Mouse (Mus musculus) erythroblast, adult 5-6 weeks (primary cell): ENCODE measurements around the gene 1700092M07Rik. TPM values are rescaled to one million over a fixed set of nuclear protein-coding genes. Genes with fewer than 3 reads are reported as not detected.
"Not testable (repeated sequence)": the region's sequence is repeated elsewhere in the genome, so short reads cannot be mapped to it uniquely, and the experiment has no call there.

Experiments used
- ATAC-seq: replicated peaks from 2 replicates; pipeline ENCODE4 v1.8.0; 2016; ENCODE audit warnings: moderate number of reproducible peaks, mild to moderate bottlenecking, moderate TSS enrichment, inconsistent platforms; ENCODE audit not compliant: poor library complexity, low FRiP score, severe bottlenecking
- total RNA-seq, 2 experiments: library from RNA; stranded (forward) in 1 of 2; stranded (reverse) in 1 of 2; fragments of 150-400 nt in 1 of 2; fragments of 200-764, 138-1000 nt in 1 of 2; gene quantifications; 2 replicates each; pipeline versions ENCODE4 v1.2.3 to v1.2.4; 2015 to 2017; ENCODE audit warnings: low replicate concordance in 2 of 2

The 1700092M07Rik gene
- total RNA-seq, 2 experiments from 2014 or later = not detected

DNA sequence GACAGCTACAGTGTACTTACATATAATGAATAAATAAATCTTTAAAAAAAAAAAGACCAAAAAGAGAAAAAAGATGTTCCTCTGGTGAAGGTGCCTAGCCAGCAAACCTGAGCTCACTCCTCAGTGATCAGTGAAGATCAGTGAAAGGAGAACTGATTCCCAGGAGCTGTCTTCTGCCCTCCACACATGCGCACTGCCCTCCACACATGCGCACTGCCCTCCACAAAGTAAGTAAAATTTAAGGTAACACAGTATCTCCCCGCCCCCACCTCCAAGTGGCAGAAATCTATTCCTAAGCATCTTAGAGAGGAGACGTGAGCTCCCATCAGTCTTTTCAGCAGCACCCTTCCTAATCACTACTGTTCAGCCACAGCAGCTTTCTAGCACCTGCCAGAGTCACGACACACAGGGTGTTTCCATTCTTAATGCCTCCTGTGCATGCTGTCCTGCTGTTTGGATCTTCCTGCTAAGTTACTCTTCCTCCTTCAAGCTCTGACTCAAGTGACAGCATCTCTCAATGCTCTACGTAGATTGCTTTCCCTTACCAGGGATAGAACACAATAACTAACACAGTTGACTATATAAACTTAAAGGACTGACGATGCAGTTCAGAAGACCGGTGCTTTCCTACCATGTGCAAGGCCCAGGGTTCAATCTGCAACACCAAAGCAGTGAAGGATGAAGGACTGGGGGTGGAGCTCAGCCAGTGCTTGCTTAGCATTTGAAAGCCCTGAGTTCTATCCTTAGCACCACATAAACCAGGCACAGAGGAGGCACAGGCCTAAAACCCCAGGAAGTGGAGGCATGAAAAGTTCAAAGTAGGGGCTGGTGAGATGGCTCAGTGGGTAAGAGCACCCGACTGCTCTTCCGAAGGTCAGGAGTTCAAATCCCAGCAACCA, 24.4 kb upstream of the 1700092M07Rik start:
- ATAC-seq = peak; percentile 32

GRCm38 (mm10) chr19:8716767-8717475, 23.6 kb upstream of the 1700092M07Rik start:
- no peak for ATAC-seq

- ATAC-seq = peak; percentile 39
Measured at GRCm38 (mm10) chr19:8718357-8718756, 22.2 kb upstream of the 1700092M07Rik start.

DNA sequence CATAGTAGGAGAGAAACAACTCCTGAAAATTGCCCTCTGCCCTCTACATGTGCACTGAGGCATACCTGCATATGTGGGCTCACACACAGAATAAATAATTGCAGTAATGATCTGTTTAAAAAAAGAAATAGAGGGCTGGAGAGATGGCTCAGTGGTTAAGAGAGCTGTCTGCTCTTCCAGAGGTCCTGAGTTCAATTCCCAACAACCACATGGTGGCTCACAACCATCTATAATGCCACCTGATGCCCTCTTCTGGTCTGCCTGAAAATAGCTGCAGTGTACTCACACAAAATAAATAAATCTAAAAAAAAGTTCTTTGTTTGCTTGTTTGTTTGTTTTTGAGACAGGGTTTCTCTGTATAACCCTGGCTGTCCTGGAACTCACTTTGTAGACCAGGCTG, 21.5 kb upstream of the 1700092M07Rik start:
- ATAC-seq = not testable (repeated sequence)

- ATAC-seq = no peak
Measured at GRCm38 (mm10) chr19:8721378-8721777, 19.1 kb upstream of the 1700092M07Rik start.

GRCm38 (mm10) chr19:8722021-8722420, 18.5 kb upstream of the 1700092M07Rik start:
- no peak for ATAC-seq

GRCm38 (mm10) chr19:8722559-8722906, 18.0 kb upstream of the 1700092M07Rik start:
- peak; percentile 29 for ATAC-seq

GRCm38 (mm10) chr19:8722907-8723573, 17.5 kb upstream of the 1700092M07Rik start, which contains the start of gene Slc3a2:
TSS of gene Slc3a2 (minus strand) at chr19:8723369.
- ATAC-seq = peak; percentile 90

DNA sequence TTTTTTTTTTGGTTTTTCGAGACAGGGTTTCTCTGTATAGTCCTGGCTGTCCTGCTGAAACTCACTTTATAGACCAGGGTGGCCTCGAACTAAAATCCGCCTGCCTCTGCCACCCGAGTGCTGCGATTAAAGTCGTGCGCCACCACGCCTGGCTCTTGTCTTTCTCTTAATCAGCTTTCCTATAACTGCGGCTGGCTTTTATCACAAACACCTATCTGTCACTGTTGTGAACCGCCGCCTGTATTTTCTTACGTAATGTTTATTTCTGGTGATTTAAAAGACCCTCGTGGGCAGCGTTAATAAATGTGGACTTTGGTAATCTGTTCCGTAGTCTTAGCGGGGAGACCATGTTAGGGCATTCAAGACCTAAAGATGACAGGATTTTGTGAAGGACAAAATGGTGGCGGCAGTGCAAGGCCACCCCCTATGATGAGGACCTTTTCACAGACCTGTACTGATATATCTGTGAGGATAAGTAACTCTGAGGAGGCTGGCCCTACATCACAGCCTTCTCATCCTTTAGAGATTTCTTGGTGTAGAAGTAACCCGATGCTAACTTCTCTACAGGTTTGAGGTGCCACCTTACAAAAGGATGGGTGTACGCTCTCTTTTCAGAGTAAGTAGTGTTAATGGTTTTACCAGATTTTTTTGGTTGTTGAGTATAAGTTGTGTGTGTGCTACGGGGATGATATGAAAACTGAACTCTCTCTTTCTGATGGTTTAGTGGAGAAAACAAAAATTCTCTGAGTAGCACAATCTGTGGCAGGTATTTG, 16.8 kb upstream of the 1700092M07Rik start:
- 0 out of 2 replicates have a peak, but pooled peaks have one; percentile 30 for ATAC-seq

DNA sequence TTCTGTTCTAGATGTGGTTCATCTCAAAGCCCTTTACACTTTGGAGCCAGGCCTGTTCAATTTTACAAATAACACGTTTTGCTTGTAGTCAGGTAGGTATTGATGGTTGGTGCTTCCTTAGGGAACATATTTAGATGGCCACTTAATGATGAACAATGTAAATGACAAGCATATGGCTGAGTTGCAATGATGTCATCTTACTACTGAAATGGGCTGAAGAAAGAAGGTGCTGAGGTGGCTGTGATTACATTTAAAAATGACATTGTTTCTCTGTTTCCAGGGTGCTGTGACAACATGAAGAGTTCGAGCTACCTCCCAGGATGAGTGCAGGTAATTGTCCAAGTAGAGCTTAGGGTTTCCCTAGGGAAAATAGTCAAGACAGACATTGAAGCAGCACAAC, 16.1 kb upstream of the 1700092M07Rik start:
- ATAC-seq = no peak

DNA sequence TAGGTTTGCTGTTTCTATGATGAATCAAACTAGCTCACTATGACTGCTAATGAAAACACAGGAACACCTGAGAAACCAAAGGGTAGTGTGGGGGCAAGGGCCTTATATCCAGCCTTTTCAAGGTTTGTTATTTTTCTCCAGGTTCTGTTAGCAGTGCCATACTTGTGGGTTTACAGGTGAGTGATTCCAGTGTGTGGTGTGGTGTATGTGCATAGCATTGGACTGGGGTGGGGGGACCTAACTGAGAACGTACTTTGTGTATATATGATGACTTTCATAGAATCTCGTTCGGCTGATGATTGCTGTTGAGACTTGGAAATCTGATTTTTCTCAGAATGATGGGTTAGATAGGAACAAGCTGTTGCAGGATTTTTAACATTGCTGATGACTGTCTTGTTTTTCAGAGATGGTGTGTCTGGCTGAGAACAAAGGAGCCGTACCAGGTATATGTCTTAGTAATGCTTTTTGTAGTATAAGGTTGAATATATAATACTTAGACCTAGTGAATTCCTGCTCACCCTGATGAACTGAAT, 15.4 kb upstream of the 1700092M07Rik start:
- no peak for ATAC-seq

DNA sequence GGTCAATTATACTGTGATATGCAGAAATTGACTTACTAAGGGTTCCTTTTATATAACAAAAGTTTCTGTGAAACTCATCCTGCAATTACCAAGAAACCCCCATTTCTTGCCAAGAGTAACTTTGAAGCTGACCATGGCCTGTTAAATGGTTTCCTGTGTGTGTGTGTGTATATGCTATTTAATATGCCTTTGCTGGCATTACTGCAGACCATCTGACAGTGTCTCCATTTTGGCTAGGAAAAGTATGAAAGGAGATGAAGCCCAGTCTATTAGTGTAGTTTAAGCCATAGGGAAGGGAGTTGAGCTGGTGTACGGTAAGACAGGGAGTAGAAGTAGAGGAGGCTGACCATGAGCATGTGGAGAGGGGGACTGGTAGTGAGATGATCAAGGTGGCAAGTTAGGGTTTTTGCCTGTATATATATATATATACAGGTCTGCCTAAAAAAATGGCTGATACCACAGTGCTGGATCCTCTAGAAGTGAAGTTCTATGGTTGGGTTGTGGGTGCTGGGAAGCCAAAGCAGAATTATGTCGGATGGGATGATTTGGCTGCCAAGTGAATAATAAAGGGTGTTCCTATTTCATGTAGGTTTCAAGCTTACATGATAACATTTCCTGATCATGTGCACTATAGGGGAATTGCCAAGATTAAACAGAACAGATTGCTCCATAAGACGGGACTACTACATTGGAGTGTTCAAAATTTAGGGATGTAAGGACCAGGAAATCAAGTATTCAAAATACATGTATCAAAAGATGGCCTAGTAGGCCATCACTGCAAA, 13.7 kb upstream of the 1700092M07Rik start:
- ATAC-seq = no peak

DNA sequence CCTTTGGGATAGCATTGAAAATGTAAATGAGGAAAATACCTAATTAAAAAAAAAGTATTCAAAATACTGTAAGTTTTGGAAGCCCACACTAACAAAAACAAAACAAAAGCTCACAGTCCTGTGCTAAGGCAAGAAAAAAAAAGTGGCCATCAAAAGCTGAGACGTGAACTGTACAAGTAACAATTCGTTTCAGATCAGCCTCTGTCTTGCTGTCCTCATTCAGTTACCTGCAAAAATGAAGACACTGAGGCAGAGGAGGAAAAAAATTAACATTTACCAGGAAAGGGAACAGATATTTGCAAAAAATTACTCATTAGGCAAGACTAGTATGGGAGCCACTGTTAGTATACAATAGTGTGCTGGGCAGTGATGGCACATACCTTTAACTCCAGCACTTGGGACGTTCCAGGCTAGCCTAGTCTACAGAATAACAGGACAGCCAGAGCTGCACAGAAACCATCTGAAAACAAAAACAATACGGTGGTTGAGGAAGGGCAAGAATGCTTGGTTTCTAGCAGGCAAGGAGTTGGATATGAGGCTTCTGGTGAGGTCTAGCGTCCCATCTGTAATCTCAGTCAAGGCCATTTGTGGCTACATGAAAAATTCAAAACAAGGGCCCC, 12.9 kb upstream of the 1700092M07Rik start:
- no peak for ATAC-seq

GRCm38 (mm10) chr19:8728335-8729099, 12.0 kb upstream of the 1700092M07Rik start:
- not testable (repeated sequence) for ATAC-seq

- ATAC-seq = no peak
Measured at GRCm38 (mm10) chr19:8734334-8734733, 6.2 kb upstream of the 1700092M07Rik start.

GRCm38 (mm10) chr19:8735389-8736159, 4.9 kb upstream of the 1700092M07Rik start, which contains the start of gene Wdr74:
TSS of gene Wdr74 (plus strand) at chr19:8735827.
- ATAC-seq = peak; percentile 94

- no peak for ATAC-seq
Measured at GRCm38 (mm10) chr19:8736160-8736467, 4.4 kb upstream of the 1700092M07Rik start.
